ENCODE assay signal across 19 mouse cellular contexts in genomic region chr8:8952212-8952611, GRCm38 (mm10).
DNase-seq lines count a peak whose midpoint lies in the region; ATAC-seq and TF ChIP-seq lines count a peak whose summit lies in the region.
"Had no signal": no experiment of that assay in that cellular context is flagged by ENCODE, and none has a peak within 500 bp of the region (broad histone marks: within the 10 kb centered on the region; RNA-seq: fewer than 3 reads in every experiment).

No protein-coding gene starts in this region.

- 13% methylated on average over 4 of the region's 4 CpGs for WGBS in kidney, postnatal 0 days
- WGBS in cerebellum, adult 2 months, result 32% methylated on average over 4 of the region's 4 CpGs

- 0 out of 2 replicates have a peak, but pooled peaks cover 6% of the 10 kb centered on the region for H3K4me1 ChIP-seq in kidney, postnatal 0 days (replicated peaks; ENCODE audit: insufficient read depth, low read length)
- no peaks in the 10 kb centered on the region for H3K4me1 ChIP-seq in cerebellum, adult 2 months (ENCODE audit: control insufficient read depth, insufficient read depth, low read length)

- TF ChIP-seq CTCF in kidney, postnatal 0 days (IDR thresholded peaks at IDR 0.05; ENCODE audit: low read depth), result no peak
- no peak for TF ChIP-seq CTCF in cerebellum, adult 2 months (IDR thresholded peaks at IDR 0.05; ENCODE audit: borderline replicate concordance, insufficient read depth, low read depth, low read length)

- no peaks in the 10 kb centered on the region for H3K36me3 ChIP-seq in kidney, postnatal 0 days (ENCODE audit: insufficient read depth, low read length)
- H3K36me3 ChIP-seq: embryonic facial prominence, embryonic 15.5 days; hindbrain, embryonic 15.5 days; midbrain, embryonic 13.5 days; neural tube, embryonic 13.5 days had no signal

- no peak overlapping the region for H3K4me2 ChIP-seq in kidney, postnatal 0 days (ENCODE audit: low read length)
- H3K4me2 ChIP-seq: embryonic facial prominence, embryonic 15.5 days; hindbrain, embryonic 15.5 days; midbrain, embryonic 13.5 days; neural tube, embryonic 13.5 days had no signal

- no peak overlapping the region for H3K4me3 ChIP-seq in kidney, postnatal 0 days (replicated peaks; ENCODE audit: low read depth, low read length)
- no peak overlapping the region for H3K4me3 ChIP-seq in cerebellum, adult 2 months (replicated peaks; ENCODE audit: insufficient read depth, low read depth, low read length)
- H3K4me3 ChIP-seq: embryonic facial prominence, embryonic 15.5 days; hindbrain, embryonic 15.5 days; midbrain, embryonic 13.5 days; neural tube, embryonic 13.5 days had no signal

- TF ChIP-seq POLR2A in cerebellum, adult 2 months (IDR thresholded peaks at IDR 0.05; ENCODE audit: borderline replicate concordance, insufficient read depth, low read length), result no peak

- H3K27me3 ChIP-seq in kidney, postnatal 0 days (ENCODE audit: insufficient read depth, low read length), result no peaks in the 10 kb centered on the region
- no peaks in the 10 kb centered on the region for H3K27me3 ChIP-seq in cerebellum, adult 2 months (ENCODE audit: control insufficient read depth, insufficient read depth, low read length)
- H3K27me3 ChIP-seq: embryonic facial prominence, embryonic 15.5 days; hindbrain, embryonic 15.5 days; midbrain, embryonic 13.5 days; neural tube, embryonic 13.5 days had no signal

- no peak overlapping the region for H3K9ac ChIP-seq in kidney, postnatal 0 days (ENCODE audit: low read depth, low read length)
- H3K9ac ChIP-seq: embryonic facial prominence, embryonic 15.5 days; hindbrain, embryonic 15.5 days; liver, embryonic 14.5 days; midbrain, embryonic 13.5 days; neural tube, embryonic 13.5 days had no signal

- DNase-seq in heart, adult 11 months, result peak; percentile 73
- DNase-seq in heart, adult 8-10 months (ENCODE audit: low spot score), result no peak
- peak; percentile 31 for DNase-seq in kidney, postnatal 0 days (ENCODE audit: low spot score)
- no peak for DNase-seq in kidney, postnatal 36 days
- DNase-seq in cerebellum, adult 2 months, result no peak
- no peak for DNase-seq in cerebellum, adult 11-12 months
- DNase-seq: adrenal gland, postnatal 25 days; B cell, adult 2 months; cerebellum, adult 11 months; cerebellum, postnatal 36 days; kidney, adult 18-20 months; thymus, postnatal 36 days had no signal

- no peak for ATAC-seq in kidney, postnatal 0 days (replicated peaks; ENCODE audit: low FRiP score, low read depth)
- ATAC-seq in common myeloid progenitor, adult 5-6 weeks (replicated peaks; ENCODE audit: low read depth, poor library complexity, severe bottlenecking), result peak; percentile 82
- ATAC-seq in granulocyte monocyte progenitor cell, adult 5-6 weeks (replicated peaks; ENCODE audit: poor library complexity, severe bottlenecking), result peak; percentile 80
- ATAC-seq: midbrain, embryonic 13.5 days had no signal

- no peaks in the 10 kb centered on the region for H3K9me3 ChIP-seq in kidney, postnatal 0 days (replicated peaks; ENCODE audit: low read length)
- H3K9me3 ChIP-seq: embryonic facial prominence, embryonic 15.5 days; hindbrain, embryonic 15.5 days; midbrain, embryonic 13.5 days; neural tube, embryonic 13.5 days had no signal

- H3K27ac ChIP-seq in kidney, postnatal 0 days, result no peak overlapping the region
- no peak overlapping the region for H3K27ac ChIP-seq in cerebellum, adult 2 months (ENCODE audit: insufficient read depth, low read length)
- H3K27ac ChIP-seq: embryonic facial prominence, embryonic 15.5 days; hindbrain, embryonic 15.5 days; liver, embryonic 14.5 days; midbrain, embryonic 13.5 days; neural tube, embryonic 13.5 days had no signal

Comparison
In these comparisons a context has a peak if more than half of its experiments do, and no peak if none do; other contexts are left out.
1. DNase-seq: peak in heart, adult 11 months (single experiment) and kidney, postnatal 0 days (single experiment); none in heart, adult 8-10 months (single experiment), kidney, postnatal 36 days (0 of 2), cerebellum, adult 2 months (0 of 2) and cerebellum, adult 11-12 months (single experiment).